Mouse (Mus musculus) forebrain, embryonic 11.5 days (tissue): Measurements from ENCODE around the gene Edar. TPM values are rescaled to one million over a fixed set of nuclear protein-coding genes. Genes with fewer than 3 reads are reported as not detected.

Source experiments
- ATAC-seq: fragments of 200-750 bp; cut with Nextera tagmentation; replicated peaks from 2 replicates; pipeline ENCODE4 v1.8.0; 2017; ENCODE audit warnings: moderate TSS enrichment; ENCODE audit not compliant: low FRiP score
- DNase-seq: peaks from one replicate; pipeline ENCODE4 v3.0.0-alpha.2; 2017; ENCODE audit warnings: low spot score
- H3K27ac ChIP-seq: fragments of 300-500 bp; sonication (generic); 2 replicates; pipeline ENCODE4 v1.5.1; 2014; ENCODE audit warnings: low read depth, low read length
- H3K27me3 ChIP-seq: fragments of 300-500 bp; sonication (generic); 2 replicates; pipeline ENCODE4 v1.6.1; 2014; ENCODE audit warnings: mild to moderate bottlenecking, low read length, mixed read lengths; ENCODE audit not compliant: control insufficient read depth, insufficient read depth
- H3K36me3 ChIP-seq: fragments of 300-500 bp; sonication (generic); 2 replicates; pipeline ENCODE4 v1.6.1; 2014; ENCODE audit warnings: mild to moderate bottlenecking, low read length, moderate library complexity, mixed read lengths; ENCODE audit not compliant: control insufficient read depth, insufficient read depth
- H3K4me1 ChIP-seq: fragments of 300-500 bp; sonication (generic); replicated peaks from 2 replicates; pipeline ENCODE4 v1.6.1; 2014; ENCODE audit warnings: low read length, mixed read lengths; ENCODE audit not compliant: control insufficient read depth, insufficient read depth
- H3K4me2 ChIP-seq: fragments of 300-500 bp; sonication (generic); 2 replicates; pipeline ENCODE4 v1.6.1; 2014; ENCODE audit warnings: low read depth, mild to moderate bottlenecking, low read length, moderate library complexity, mixed read lengths; ENCODE audit not compliant: severe bottlenecking
- H3K4me3 ChIP-seq: fragments of 300-500 bp; sonication (generic); 2 replicates; pipeline ENCODE4 v1.5.1; 2014; ENCODE audit warnings: low read depth, low read length
- H3K9ac ChIP-seq: fragments of 300-500 bp; sonication (generic); 2 replicates; pipeline ENCODE4 v1.6.1; 2014; ENCODE audit warnings: low read length
- H3K9me3 ChIP-seq: fragments of 300-500 bp; sonication (generic); 2 replicates; pipeline ENCODE4 v1.6.1; 2016; ENCODE audit warnings: low read length, mixed read lengths; ENCODE audit not compliant: control insufficient read depth
- WGBS: fragments of 180-500 bp; shearing (Covaris S2); extraction: QIAGEN DNeasy Blood & Tissue Kit; methylation state at CpG from one replicate; pipeline ENCODE4 v1.1.7; 2014; 5-methylcytosine and 5-hydroxymethylcytosine counted together
- polyA plus RNA-seq: library from polyadenylated mRNA; unstranded; fragments of >200 nt; fragmentation: Nextera tagmentation; extraction: Ambion mirVana; gene quantifications from 2 replicates; pipeline ENCODE4 v1.2.1, GENCODE M21; 2014

Edar gene
- polyA plus RNA-seq, 1 experiment from 2014 or later: 0.75 TPM

GRCm38 (mm10) chr10:58618501-58619216 lies 56.8 kb downstream of the Edar start:
- WGBS: 92% methylated on average over 17 of the region's 17 CpGs

DNA sequence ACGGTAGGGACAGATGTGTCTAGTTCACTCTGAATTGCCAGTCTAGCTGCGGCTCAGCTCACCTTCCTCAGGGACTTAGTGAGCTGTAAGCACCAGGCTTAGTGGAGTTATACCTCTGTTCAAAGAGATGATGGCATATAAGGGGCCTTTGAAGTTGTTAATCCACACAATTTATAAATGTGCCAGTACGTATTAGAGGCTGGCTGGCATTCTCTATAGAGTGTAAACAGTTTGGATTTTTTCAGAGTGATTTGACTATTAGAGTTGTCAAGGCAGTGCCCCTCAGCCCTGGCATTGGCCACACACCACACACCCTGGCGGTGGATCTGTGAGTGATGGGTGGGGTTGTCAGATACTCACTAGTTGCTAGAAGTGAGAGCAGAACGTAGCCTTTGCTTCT lies 58.9 kb downstream of the Edar start:
- ATAC-seq (no peak), DNase-seq (no peak)
- H3K9me3 ChIP-seq: no peaks in the 10 kb centered on the region
- 84% methylated on average over 5 of the region's 5 CpGs for WGBS
- H3K4me3 ChIP-seq: no peak overlapping the region
- H3K27ac ChIP-seq: no peak overlapping the region
- H3K36me3 ChIP-seq: no peaks in the 10 kb centered on the region
- no peaks in the 10 kb centered on the region for H3K4me1 ChIP-seq
- H3K9ac ChIP-seq: no peak overlapping the region
- H3K4me2 ChIP-seq: no peak overlapping the region
- H3K27me3 ChIP-seq: no peaks in the 10 kb centered on the region

More at GRCm38 (mm10) chr10:58618501-58619216, 56.8 kb downstream of the Edar start:
- no peak for DNase-seq
- no peaks in the 10 kb centered on the region for H3K4me1 ChIP-seq
- no peak for ATAC-seq
- no peak overlapping the region for H3K27ac ChIP-seq
- H3K4me2 ChIP-seq: no peak overlapping the region
- H3K36me3 ChIP-seq: no peaks in the 10 kb centered on the region
- no peaks in the 10 kb centered on the region for H3K9me3 ChIP-seq
- H3K4me3 ChIP-seq: no peak overlapping the region
- no peaks in the 10 kb centered on the region for H3K27me3 ChIP-seq
- no peak overlapping the region for H3K9ac ChIP-seq

DNA sequence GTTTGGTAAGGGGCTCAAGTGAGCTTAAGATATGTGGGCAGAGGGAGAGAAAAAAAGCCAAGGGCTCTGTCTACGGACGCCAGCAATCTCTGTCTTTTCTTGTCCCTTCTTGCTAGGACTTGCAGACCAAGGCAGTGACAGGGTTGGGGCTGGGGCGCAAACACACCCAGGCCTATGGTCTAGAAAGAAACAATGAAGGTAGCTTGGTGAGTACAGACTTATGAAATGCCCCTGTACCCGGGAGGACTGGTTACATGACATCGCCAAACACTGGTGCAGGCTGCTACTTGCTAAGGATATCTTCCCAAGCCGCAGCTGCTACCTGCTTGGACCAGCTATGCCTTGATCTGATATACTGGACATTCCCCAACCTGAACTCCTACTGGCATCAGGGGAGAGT lies 60.9 kb downstream of the Edar start:
- no peaks in the 10 kb centered on the region for H3K27me3 ChIP-seq
- no peak overlapping the region for H3K9ac ChIP-seq
- no peak overlapping the region for H3K4me2 ChIP-seq
- no peak overlapping the region for H3K27ac ChIP-seq
- DNase-seq (no peak), ATAC-seq (no peak)
- H3K4me3 ChIP-seq: no peak overlapping the region
- H3K36me3 ChIP-seq: no peaks in the 10 kb centered on the region
- no peaks in the 10 kb centered on the region for H3K9me3 ChIP-seq
- 91% methylated on average over 6 of the region's 6 CpGs for WGBS
- H3K4me1 ChIP-seq: no peaks in the 10 kb centered on the region

DNA sequence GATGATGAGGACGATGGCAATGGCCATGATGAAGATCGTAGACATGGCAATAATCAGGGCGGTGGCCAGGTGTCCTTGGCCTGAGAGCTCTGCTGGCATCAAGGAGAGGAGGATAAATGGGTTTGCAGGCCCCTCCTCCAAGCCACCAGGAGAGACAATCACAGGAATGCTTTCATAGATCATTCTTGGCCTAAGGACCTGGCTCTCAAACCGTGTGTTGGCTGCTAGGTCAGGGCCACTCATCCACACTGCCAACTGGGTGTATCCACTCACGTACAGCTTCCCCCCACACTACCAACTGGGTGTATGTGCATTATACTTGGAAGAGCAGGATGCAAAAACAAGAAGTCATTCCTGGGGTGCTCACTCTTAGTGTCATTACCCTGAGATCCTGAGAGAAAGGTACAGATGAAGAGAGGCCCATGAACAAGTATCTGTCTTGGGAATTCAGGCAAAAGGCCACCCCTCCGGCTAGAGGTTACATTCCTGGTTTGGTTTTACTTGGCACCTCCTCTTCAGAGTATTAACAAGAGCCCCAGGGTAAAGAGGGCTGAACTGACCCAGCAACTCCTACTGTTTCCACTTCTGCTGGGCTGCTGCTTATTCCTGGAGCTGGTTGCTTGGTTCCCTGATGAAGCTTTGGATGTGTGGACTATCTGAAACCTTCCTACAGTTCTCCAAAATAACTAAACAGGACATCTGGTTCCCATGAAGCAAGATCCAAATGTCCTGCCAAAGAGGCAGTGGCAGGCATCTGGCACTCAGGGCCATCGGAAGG lies 64.8 kb downstream of the Edar start:
- Histone ChIP-seq H3K4me1 (no peaks in the 10 kb centered on the region), H3K27ac (no peak overlapping the region), H3K27me3 (no peaks in the 10 kb centered on the region), H3K9ac (no peak overlapping the region), H3K4me3 (no peak overlapping the region), H3K4me2 (no peak overlapping the region), H3K9me3 (no peaks in the 10 kb centered on the region), H3K36me3 (no peaks in the 10 kb centered on the region)
- 89% methylated on average over 7 of the region's 7 CpGs for WGBS
- no peak for DNase-seq
- no peak for ATAC-seq

GRCm38 (mm10) chr10:58608858-58609257 lies 66.6 kb downstream of the Edar start:
- Histone ChIP-seq H3K9me3 (no peaks in the 10 kb centered on the region), H3K27me3 (no peaks in the 10 kb centered on the region), H3K9ac (no peak overlapping the region), H3K4me3 (no peak overlapping the region), H3K27ac (no peak overlapping the region), H3K4me2 (no peak overlapping the region), H3K4me1 (no peaks in the 10 kb centered on the region), H3K36me3 (no peaks in the 10 kb centered on the region)
- 83% methylated on average over 3 of the region's 3 CpGs for WGBS
- DNase-seq (no peak), ATAC-seq (no peak)

DNA sequence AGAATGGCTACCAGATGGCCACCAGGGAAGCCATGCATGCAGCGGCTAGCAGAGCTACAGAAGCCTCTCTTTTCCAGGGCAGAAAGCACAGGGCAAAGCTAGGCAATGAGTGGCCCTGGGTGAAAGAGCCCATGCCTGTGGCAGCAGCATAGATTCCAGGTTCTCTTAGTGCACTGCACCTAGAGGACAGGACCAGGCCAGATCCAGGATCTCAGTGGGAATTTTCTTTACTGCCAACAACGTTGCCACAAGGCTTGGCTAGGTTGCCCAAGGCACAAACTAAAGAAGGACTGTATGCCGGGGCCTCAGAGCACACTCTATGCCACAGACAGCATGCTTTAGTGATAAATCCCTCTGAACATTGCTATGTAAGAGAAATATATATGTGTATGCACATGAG lies 69.1 kb downstream of the Edar start:
- Histone ChIP-seq H3K4me3 (no peak overlapping the region), H3K9ac (no peak overlapping the region), H3K36me3 (no peaks in the 10 kb centered on the region), H3K27me3 (no peaks in the 10 kb centered on the region), H3K4me1 (peaks cover 5% of the 10 kb centered on the region; the same call in 1 of the 2 replicates), H3K4me2 (no peak overlapping the region), H3K9me3 (no peaks in the 10 kb centered on the region), H3K27ac (no peak overlapping the region)
- 96% methylated on average over 3 of the region's 3 CpGs for WGBS
- DNase-seq (no peak), ATAC-seq (no peak)

GRCm38 (mm10) chr10:58604779-58605178 lies 70.7 kb downstream of the Edar start:
- no peaks in the 10 kb centered on the region for H3K36me3 ChIP-seq
- ATAC-seq: no peak
- no peak overlapping the region for H3K9ac ChIP-seq
- no peak overlapping the region for H3K27ac ChIP-seq
- H3K4me1 ChIP-seq: peaks cover 7% of the 10 kb centered on the region; the same call in 1 of the 2 replicates
- DNase-seq: no peak
- H3K4me2 ChIP-seq: no peak overlapping the region
- no peak overlapping the region for H3K4me3 ChIP-seq
- no peaks in the 10 kb centered on the region for H3K27me3 ChIP-seq
- WGBS: 94% methylated on average over 2 of the region's 2 CpGs
- H3K9me3 ChIP-seq: no peaks in the 10 kb centered on the region

- Histone ChIP-seq H3K36me3 (no peaks in the 10 kb centered on the region), H3K27me3 (no peaks in the 10 kb centered on the region), H3K4me3 (no peak overlapping the region), H3K4me2 (no peak overlapping the region), H3K9ac (no peak overlapping the region), H3K27ac (peak overlapping the region; percentile 42), H3K9me3 (no peaks in the 10 kb centered on the region), H3K4me1 (peaks cover 7% of the 10 kb centered on the region; the same call in 1 of the 2 replicates)
- DNase-seq (no peak), ATAC-seq (peak; percentile 51; the same call in 1 of the 2 replicates)
- WGBS: 75% methylated on average over 7 of the region's 7 CpGs
These were observed 73.5 kb downstream of the Edar start for GRCm38 (mm10) chr10:58601946-58602345.
